Mouse (Mus musculus) forebrain, embryonic 11.5 days (tissue): Measurements from ENCODE around the gene Cadm2. TPM values are rescaled to one million over a fixed set of nuclear protein-coding genes. Genes with fewer than 3 reads are reported as not detected.

Experiments used
- ATAC-seq: fragments of 200-750 bp; cut with Nextera tagmentation; replicated peaks from 2 replicates; pipeline ENCODE4 v1.8.0; 2017; ENCODE audit warnings: moderate TSS enrichment; ENCODE audit not compliant: low FRiP score
- DNase-seq: peaks from one replicate; pipeline ENCODE4 v3.0.0-alpha.2; 2017; ENCODE audit warnings: low spot score
- H3K27ac ChIP-seq: fragments of 300-500 bp; sonication (generic); 2 replicates; pipeline ENCODE4 v1.5.1; 2014; ENCODE audit warnings: low read depth, low read length
- H3K27me3 ChIP-seq: fragments of 300-500 bp; sonication (generic); 2 replicates; pipeline ENCODE4 v1.6.1; 2014; ENCODE audit warnings: mild to moderate bottlenecking, low read length, mixed read lengths; ENCODE audit not compliant: control insufficient read depth, insufficient read depth
- H3K36me3 ChIP-seq: fragments of 300-500 bp; sonication (generic); 2 replicates; pipeline ENCODE4 v1.6.1; 2014; ENCODE audit warnings: mild to moderate bottlenecking, low read length, moderate library complexity, mixed read lengths; ENCODE audit not compliant: control insufficient read depth, insufficient read depth
- H3K4me1 ChIP-seq: fragments of 300-500 bp; sonication (generic); replicated peaks from 2 replicates; pipeline ENCODE4 v1.6.1; 2014; ENCODE audit warnings: low read length, mixed read lengths; ENCODE audit not compliant: control insufficient read depth, insufficient read depth
- H3K4me2 ChIP-seq: fragments of 300-500 bp; sonication (generic); 2 replicates; pipeline ENCODE4 v1.6.1; 2014; ENCODE audit warnings: low read depth, mild to moderate bottlenecking, low read length, moderate library complexity, mixed read lengths; ENCODE audit not compliant: severe bottlenecking
- H3K4me3 ChIP-seq: fragments of 300-500 bp; sonication (generic); 2 replicates; pipeline ENCODE4 v1.5.1; 2014; ENCODE audit warnings: low read depth, low read length
- H3K9ac ChIP-seq: fragments of 300-500 bp; sonication (generic); 2 replicates; pipeline ENCODE4 v1.6.1; 2014; ENCODE audit warnings: low read length
- H3K9me3 ChIP-seq: fragments of 300-500 bp; sonication (generic); 2 replicates; pipeline ENCODE4 v1.6.1; 2016; ENCODE audit warnings: low read length, mixed read lengths; ENCODE audit not compliant: control insufficient read depth
- WGBS: fragments of 180-500 bp; shearing (Covaris S2); extraction: QIAGEN DNeasy Blood & Tissue Kit; methylation state at CpG from one replicate; pipeline ENCODE4 v1.1.7; 2014; 5-methylcytosine and 5-hydroxymethylcytosine counted together
- polyA plus RNA-seq: library from polyadenylated mRNA; unstranded; fragments of >200 nt; fragmentation: Nextera tagmentation; extraction: Ambion mirVana; gene quantifications from 2 replicates; pipeline ENCODE4 v1.2.1, GENCODE M21; 2014

Cadm2 gene
- polyA plus RNA-seq, 1 experiment from 2014 or later: 5.2 TPM

DNA sequence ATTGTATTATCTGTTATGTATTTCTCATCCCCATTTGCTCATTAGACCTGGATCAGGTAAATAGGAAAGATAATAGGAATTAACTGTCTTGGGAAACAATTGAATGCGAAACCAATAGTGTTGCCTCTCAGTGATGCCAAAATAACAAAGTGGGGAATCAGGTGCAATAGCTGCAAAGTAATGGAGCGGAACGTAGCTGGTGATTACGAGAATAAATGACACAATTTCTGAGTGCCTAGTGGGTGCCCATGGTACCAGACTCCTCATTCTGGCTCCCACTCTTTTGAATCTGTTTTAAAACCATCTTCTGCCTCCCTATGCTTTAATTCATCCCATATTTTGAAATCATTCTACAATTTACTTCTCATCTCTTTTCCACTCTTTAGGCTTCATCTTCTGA, 851.2 kb downstream of the Cadm2 start:
- no peak overlapping the region for H3K27ac ChIP-seq
- H3K9ac ChIP-seq: no peak overlapping the region
- no peaks in the 10 kb centered on the region for H3K9me3 ChIP-seq
- 89% methylated on average over 4 of the region's 4 CpGs for WGBS
- H3K27me3 ChIP-seq: no peaks in the 10 kb centered on the region
- no peak overlapping the region for H3K4me3 ChIP-seq
- ATAC-seq (no peak), DNase-seq (no peak)
- no peaks in the 10 kb centered on the region for H3K36me3 ChIP-seq
- H3K4me2 ChIP-seq: no peak overlapping the region
- H3K4me1 ChIP-seq: no peaks in the 10 kb centered on the region

DNA sequence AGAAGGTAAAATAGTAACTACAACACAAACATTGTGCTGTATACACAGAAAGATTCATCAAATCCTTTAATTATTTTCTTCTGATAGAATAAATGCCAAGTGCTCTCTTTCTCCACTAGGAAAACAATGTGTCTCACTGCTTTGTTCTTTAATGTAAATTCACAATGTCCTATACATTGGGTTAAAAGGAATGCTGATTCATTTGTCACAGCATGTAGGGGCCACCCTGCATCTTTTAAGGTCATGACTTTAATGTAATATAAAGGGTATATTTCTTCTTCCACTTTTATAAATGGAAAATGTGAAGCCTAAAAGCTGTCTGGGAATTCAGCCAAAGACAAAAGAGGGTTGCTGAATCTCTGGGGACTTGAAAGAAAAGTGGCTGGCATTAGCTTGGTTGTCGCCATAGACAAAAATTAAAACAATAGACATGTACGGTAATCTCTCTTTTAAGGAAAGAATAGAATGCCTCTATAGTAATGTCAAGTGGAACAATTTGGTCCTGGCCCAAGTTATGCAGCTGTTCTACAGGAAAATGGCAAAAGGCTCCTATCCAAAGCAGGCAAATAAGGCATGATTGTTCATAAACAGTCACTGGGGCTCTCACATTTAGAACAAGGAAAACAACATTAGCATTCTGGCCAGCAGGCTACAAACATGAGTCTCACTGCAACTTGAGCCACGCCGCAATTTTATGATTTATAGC, 851.9 kb downstream of the Cadm2 start:
- Histone ChIP-seq H3K4me2 (no peak overlapping the region), H3K4me3 (no peak overlapping the region), H3K9ac (no peak overlapping the region), H3K27me3 (no peaks in the 10 kb centered on the region), H3K27ac (no peak overlapping the region), H3K4me1 (no peaks in the 10 kb centered on the region), H3K36me3 (no peaks in the 10 kb centered on the region), H3K9me3 (no peaks in the 10 kb centered on the region)
- WGBS: 62% methylated on average over 4 of the region's 4 CpGs
- DNase-seq (no peak), ATAC-seq (peak; percentile 57)

GRCm38 (mm10) chr16:66761546-66762473, 858.9 kb downstream of the Cadm2 start:
- no peak overlapping the region for H3K9ac ChIP-seq
- no peaks in the 10 kb centered on the region for H3K36me3 ChIP-seq
- no peaks in the 10 kb centered on the region for H3K27me3 ChIP-seq
- no peak overlapping the region for H3K4me3 ChIP-seq
- H3K27ac ChIP-seq: no peak overlapping the region
- no peaks in the 10 kb centered on the region for H3K4me1 ChIP-seq
- ATAC-seq: peak; percentile 82
- DNase-seq: no peak
- H3K4me2 ChIP-seq: no peak overlapping the region
- no peaks in the 10 kb centered on the region for H3K9me3 ChIP-seq

GRCm38 (mm10) chr16:66748533-66748932, 872.2 kb downstream of the Cadm2 start:
- no peaks in the 10 kb centered on the region for H3K4me1 ChIP-seq
- no peak for ATAC-seq
- WGBS: 86% methylated on average over 2 of the region's 2 CpGs
- H3K9ac ChIP-seq: no peak overlapping the region
- DNase-seq: no peak
- H3K27ac ChIP-seq: no peak overlapping the region
- H3K4me2 ChIP-seq: no peak overlapping the region
- no peak overlapping the region for H3K4me3 ChIP-seq
- no peaks in the 10 kb centered on the region for H3K36me3 ChIP-seq
- H3K27me3 ChIP-seq: no peaks in the 10 kb centered on the region
- H3K9me3 ChIP-seq: no peaks in the 10 kb centered on the region

DNA sequence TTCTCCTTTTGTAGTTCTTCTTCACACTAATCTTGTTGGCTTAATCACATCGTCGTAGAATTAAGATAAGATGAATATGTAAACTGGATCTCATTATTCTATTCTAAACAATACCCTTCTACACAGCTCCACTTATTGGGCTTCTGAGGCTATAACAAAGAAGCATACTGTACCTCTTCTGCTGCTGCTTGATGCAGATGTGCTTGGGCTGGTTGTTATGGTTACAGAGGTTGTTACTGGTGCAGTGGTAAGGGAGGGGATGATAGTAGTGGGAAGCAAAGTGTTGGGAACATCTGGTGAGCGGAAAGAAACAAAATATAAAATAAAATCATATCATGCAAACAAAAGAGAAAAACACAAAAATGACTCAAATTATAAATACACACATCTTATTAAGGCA, 889.5 kb downstream of the Cadm2 start:
- WGBS: 61% methylated on average over 3 of the region's 3 CpGs
- Histone ChIP-seq H3K27ac (no peak overlapping the region), H3K4me2 (no peak overlapping the region), H3K27me3 (no peaks in the 10 kb centered on the region), H3K4me3 (no peak overlapping the region), H3K36me3 (no peaks in the 10 kb centered on the region), H3K9ac (no peak overlapping the region), H3K4me1 (no peaks in the 10 kb centered on the region), H3K9me3 (no peaks in the 10 kb centered on the region)
- no peak for DNase-seq
- ATAC-seq: peak; percentile 69; the same call in 1 of the 2 replicates

GRCm38 (mm10) chr16:66706476-66706875, 914.2 kb downstream of the Cadm2 start:
- H3K4me2 ChIP-seq: no peak overlapping the region
- H3K36me3 ChIP-seq: no peaks in the 10 kb centered on the region
- WGBS: 70% methylated on average over 3 of the region's 3 CpGs

GRCm38 (mm10) chr16:66694783-66695182, 925.9 kb downstream of the Cadm2 start:
- Histone ChIP-seq H3K9ac (no peak overlapping the region), H3K36me3 (no peaks in the 10 kb centered on the region), H3K27ac (no peak overlapping the region), H3K4me1 (no peaks in the 10 kb centered on the region), H3K4me2 (no peak overlapping the region), H3K4me3 (no peak overlapping the region), H3K27me3 (no peaks in the 10 kb centered on the region), H3K9me3 (no peaks in the 10 kb centered on the region)
- DNase-seq (no peak), ATAC-seq (no peak)

More at GRCm38 (mm10) chr16:66706476-66706875, 914.2 kb downstream of the Cadm2 start:
- ATAC-seq (no peak), DNase-seq (no peak)
- Histone ChIP-seq H3K4me3 (no peak overlapping the region), H3K27ac (no peak overlapping the region), H3K9me3 (no peaks in the 10 kb centered on the region), H3K9ac (no peak overlapping the region), H3K27me3 (no peaks in the 10 kb centered on the region), H3K4me1 (no peaks in the 10 kb centered on the region)

- no peak overlapping the region for H3K4me2 ChIP-seq
- H3K4me3 ChIP-seq: no peak overlapping the region
- ATAC-seq (no peak), DNase-seq (no peak)
- H3K27me3 ChIP-seq: no peaks in the 10 kb centered on the region
- no peaks in the 10 kb centered on the region for H3K4me1 ChIP-seq
- no peak overlapping the region for H3K9ac ChIP-seq
- no peaks in the 10 kb centered on the region for H3K9me3 ChIP-seq
- H3K27ac ChIP-seq: no peak overlapping the region
- H3K36me3 ChIP-seq: no peaks in the 10 kb centered on the region
These were observed 943.5 kb downstream of the Cadm2 start for GRCm38 (mm10) chr16:66677241-66677640.
